Mouse (Mus musculus): ENCODE measurements around the gene Glis1.
A peak's percentile ranks its signal among the peaks of the same experiment; 100 is the strongest.
"Not testable (repeated sequence)": the region's sequence is repeated elsewhere in the genome, so short reads cannot be mapped to it uniquely, and the experiment has no call there.

Gene Glis1

DNA sequence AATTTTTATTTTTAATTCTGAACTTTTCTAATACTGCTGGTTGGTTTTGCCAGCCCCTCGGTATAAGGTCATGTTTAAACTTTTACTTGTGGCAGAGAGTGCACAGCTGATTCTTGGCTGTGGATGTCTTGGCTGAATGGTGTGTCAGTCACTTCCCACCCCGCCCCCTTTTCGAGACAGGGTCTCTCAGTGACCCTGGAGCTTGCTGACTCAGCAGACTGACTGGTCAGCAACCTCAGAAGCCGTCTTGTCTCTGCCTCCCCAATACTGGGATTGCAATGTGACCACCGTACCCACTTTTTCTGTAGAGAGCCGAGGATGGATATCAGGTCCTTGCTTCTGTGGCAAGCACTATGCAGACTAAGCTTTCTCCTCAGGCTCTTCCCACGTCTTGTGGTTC, 154.2 kb downstream of the Glis1 start:
- DNase-seq = no peak

DNA sequence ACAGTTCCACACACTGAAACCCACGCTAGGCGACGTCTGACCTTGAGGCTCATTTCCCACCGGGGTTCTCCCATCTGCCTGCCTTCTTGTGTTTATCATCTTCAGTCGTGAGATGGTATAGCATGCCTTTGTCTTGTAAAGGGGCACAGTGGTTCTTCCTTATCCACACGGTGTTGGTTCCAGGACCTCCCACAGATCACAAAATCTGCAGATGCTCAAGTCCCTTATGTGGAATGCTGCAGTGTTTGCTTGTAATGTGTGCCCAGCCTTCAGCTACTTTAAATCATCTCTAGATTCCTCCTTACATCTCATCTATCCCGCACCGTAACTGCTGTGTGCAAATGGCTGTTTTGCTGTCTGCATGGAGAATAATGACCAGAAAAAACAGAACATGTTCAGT, 154.7 kb downstream of the Glis1 start:
- no peak for DNase-seq

DNA sequence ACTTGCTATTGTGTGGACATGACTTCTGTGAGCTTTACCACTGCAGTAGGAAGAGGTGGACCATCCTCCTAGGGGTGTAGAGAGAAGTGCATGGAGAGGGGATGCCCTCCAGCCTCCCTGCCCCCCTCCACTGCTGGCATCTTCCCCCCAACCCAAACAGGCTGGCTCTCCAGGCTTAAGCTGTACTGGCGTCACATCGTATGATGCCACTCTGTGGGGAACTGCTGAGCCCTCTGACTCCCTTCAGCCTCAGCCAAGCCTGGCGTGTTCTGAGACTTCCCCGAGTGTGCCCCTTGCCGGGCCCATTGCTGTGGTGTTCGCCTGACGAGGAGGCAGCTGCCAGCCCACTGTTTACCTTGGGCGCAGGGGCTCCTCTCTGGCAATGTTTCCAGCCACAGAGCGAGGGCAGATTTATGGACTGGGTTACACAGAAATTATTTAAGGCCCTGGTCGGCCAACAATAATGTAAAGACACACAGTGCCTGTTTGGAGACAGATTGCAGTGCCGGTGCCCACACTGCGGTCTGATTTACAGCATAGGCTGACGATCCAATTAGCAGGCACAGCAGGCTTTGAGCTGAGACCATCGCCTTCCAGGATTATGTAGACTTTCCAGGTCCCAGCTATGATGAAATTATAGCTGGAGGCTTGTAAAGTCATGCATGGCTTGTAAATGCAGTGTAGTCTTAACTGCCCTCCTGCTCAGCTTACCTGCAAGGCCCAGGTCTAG, 156.6 kb downstream of the Glis1 start:
- no peak for DNase-seq

DNA sequence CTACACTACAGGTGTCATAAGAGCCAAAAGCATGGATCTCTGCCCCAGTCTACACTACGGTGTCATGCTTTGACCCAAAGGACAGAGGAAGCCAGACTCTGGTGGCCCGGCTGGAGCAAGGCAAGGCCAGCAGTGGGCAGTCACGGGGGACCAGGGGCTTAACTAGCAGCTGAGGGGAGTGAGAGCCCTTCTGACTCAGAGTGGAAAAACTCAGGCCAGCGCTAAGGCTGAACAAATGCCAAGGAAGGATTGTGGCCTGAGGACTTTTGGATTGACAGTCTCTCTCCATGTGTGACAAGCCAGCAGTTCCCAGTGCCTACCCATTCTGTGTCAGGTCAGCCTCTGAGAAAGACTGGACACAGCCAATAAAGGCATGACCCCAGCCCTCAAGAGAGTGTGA, 159.0 kb downstream of the Glis1 start:
- no peak for DNase-seq

DNA sequence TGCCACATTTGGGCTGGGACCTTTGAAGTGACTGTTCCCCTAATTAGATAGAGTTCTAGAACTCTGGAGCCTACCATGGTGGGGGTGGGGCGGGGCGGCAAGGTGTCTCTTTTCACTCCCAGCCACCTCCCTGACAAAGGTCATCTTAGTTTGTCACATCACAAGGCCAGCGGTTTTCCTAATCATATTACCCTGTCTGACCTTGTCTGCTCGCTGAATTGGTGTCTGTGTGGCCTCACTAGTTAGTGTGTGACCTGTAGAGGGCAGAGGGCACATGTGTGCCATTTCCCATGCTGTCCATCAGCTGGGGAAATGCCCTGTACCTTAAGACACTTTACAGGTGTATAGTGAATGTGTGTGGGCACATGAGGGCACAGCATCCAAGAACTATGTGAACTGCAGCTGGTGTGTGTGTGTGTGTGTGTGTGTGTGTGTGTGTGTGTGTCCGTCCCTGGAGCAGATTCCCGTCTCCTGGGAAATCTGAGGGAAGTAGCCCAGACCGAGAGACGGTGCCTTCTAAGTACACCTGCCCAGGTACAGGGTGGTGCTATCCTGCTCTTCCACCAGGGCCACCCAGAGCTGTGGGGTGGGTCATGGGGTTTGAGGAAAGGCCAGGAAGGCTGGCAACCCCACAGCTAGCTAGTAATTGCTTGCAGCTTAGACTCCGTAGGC, 163.0 kb downstream of the Glis1 start:
- no peak for DNase-seq

DNA sequence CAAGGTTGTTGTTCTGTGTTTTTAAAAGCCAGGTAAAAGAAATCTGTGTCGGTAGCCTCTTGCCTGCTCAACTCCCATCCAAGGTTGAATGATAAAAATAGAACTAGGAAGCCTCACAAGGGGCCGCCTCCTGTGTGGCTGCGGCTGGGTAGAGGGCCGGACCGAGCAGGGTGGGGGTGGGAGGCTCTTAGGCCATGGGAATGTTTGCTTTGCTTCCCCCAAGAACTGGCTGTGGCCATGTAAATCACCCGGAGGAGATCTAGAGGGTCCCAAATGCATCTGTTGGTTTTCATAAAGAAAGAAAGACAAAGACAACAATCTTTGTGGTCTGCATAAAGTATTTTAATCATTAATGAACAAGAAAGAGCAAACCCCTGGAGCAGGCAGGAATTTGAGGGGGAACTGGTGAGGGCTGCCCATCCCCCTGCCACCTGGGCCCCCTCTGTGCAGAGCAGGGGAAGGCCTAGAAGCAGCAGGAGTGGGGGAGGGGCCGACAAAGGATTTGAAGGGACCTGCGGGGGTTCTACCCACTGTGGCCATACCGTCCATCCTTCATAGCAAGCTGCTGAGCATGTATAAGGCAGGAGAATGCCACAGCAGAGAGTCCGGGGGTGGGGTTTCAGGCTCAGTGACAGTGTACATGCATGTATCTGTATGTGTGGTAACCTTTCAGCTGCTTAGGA, 163.6 kb downstream of the Glis1 start:
- no peak for DNase-seq

DNA sequence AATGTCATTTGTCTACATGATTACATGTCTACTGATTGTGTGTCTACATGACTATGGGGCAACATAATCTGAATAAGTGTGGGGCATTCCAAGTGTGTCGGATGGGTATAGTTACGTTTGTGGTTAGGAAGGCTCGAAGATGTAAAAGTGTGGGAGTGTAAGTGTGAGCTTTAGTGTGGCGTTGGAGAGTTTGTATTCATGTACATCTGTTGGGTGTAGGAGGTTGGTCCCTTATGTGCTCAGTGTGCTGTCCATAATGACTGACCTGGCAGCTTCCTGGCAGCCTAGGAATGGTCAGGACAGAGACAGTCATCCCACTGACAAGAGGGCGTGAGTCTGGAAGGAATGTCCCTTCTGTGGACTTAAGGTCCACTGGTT, 164.2 kb downstream of the Glis1 start:
- DNase-seq = not testable (repeated sequence)

DNA sequence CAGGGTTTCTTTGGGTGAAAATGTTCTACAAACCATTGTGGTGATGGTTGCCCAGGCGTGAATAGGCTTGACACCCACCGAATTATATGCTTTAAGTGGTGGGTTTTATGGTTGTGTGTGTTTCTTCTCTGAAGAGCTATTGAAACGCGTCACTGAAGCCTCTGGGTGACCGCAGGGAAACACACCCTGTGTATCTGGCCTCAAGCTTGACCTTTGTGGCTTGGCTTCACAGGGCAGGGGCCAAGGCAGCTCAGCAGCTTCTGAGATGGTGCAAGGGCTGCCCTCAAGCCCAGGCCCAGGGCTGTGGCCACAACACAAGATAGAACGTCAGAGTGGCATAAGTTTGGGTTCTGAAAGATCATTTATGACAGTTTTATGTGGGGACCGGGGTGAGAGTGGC, 167.9 kb downstream of the Glis1 start:
- DNase-seq = no peak

DNA sequence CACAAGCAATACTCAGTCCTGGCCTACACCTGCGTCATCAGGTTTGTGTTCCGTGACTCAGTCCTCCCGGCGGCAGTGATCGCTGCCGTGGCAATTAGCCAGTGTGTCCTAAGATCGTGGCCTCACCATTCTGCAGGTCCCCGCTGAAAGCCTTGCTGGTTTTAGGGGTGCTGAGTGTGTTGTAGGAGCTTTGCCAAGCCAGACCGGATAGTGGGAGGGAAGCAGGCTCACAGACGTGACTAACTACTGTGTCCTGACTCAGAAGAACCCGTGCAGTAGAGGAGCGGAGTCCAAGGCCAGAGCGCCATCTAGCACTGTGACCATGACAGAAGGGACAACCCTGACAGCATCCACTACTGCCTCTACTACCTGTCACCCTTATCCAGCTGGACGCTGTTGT, 168.4 kb downstream of the Glis1 start:
- DNase-seq = no peak

DNA sequence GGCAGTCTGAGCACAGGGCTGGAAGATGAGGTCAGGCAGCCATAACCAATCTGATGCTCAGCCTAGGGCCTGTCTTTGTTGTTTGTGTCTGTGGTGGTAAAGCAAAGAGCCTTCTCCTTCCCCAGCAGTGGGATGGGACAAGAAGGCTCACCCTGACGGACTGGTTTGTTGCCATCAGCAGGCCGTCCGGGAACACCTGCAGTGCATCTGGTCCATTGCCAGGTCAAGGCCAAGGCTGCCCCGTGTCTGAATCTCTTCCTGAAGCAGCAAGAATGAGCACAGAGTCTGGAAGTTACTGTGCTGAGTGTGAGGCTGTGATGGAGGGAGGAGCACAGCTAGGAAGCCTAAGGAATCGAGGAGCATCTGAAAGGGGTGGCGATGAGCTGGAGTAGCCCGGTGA, 168.8 kb downstream of the Glis1 start:
- DNase-seq = no peak

DNA sequence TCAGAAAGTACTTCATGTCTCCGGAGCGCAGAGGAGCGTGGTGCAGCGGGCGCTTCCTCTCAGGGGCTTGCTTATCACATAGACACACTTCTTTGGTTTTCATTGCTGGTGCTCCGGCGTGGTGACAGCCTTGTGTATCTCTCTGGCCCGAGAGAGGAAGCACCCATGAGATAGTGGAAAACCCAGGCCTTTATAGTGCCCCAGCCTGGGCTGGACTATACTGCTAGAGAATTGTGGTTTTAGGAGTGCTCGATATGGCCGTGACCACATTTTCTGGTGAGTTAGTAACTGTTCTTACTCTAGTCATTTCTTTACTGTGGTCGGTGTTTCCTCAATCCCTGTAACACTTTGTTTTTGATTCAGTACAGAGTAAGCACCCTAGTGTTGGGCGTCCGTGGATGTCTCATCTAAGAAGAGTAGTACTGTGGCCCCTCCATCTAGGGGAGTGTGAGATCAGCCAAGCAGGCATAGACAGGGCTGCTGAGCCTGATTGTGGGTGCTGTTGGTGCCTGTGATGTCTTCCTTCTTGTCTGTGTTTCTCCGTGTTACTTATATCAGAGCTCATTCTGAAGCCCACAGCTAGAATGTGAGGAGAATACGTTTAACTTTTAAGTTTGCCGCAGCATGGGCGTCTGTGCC, 171.7 kb downstream of the Glis1 start:
- DNase-seq = no peak

DNA sequence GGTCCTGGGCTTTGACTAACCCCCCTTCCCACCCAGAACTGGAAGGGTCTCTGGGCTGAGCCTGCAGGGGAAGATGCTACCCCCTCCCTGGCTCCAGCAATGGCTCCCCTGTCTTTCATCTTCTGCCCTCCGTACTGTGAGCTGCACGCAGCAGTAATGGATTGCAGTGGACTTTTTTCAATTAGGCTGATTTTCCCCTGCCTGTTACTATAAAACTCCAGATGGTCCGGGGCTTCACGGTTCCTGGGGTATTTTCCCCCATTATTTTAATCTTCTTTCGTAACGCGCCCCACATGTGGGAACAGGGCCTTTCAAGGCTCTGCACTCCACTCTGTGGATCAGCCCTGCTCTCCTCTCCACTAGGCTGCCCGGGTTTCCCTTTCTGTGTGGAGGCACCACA, 175.4 kb downstream of the Glis1 start:
- no peak for DNase-seq

DNA sequence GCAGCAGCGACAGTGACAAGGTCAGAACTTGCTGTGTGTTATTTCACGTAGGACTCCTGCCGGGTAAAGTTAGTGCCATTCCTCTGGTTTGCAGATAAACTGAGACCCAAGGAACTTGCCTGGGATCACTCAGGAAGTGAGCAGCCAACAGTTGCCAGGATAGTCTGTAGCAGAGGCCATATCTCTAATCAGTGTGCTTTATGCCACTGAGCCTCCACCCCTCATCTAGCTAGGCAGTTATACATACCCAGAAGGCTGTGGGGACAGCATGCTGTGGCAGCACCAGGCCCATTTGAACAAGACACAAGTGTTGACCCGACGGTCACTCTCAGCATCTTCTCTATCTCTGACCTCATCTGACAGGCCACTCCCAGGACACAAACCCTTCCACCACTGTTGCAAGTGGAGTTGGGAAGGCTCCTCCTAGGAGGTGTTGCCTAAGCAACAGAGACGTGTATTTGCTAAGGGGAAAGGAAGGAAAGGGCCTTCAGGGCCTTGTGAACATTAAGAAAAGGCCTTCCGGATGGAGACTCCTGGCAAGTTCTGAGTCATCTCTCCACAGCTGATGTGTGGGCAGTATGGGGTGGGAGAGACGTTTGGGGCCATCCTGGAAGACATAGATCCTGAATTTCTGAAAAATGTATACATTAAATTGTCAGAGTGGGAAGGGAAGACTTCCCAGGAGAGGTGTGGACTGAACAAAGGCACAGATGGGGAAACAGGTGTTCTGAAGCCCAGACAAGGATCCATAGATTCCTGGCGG, 177.7 kb downstream of the Glis1 start:
- DNase-seq = no peak

DNA sequence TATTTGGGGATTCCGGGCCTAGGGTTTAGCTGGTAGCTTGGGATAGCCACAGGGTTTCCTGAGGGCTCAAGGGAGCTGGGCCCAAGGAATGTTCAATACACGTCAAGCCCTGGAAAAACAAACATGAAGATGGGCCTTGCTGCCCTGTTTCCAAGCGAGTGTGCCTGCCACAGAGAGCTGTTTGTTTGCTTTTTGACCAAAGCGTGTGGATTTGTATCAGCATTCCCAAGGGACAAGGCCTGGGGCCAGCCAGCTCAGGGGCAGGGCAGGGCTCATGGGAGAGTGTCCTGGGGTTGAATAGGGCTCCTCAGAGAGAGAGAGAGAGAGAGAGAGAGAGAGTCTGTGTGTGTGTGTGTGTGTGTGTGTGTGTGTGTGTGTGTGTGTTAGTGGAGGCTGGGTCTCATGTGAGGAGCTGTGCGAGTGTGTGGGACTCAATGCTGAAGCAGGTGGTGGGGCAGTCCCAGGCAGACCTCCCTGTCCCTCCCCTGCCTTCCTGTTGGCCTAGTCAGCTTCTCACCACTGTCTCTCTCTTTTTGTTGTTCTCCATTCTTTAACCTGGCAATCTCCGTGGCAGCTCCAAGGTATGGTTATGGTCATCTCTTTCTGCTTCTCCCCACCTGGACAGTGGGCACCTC, 183.3 kb downstream of the Glis1 start:
- DNase-seq = no peak

DNA sequence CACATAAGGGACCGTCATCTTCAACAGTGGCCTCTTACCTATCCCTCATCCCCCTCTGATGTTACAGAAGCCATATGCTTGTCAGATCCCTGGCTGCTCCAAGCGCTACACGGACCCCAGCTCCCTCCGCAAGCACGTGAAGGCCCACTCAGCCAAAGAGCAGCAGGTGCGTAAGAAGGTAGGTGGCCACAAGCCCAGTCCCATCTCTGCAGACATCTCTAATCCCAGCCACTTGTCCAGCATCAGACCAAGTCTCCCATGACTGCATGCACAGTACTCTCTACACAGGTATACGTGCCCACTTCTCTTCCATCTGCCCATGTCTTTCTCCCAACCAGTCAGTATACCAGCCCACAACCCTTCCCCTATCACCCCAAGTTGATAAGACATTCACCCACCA, 185.1 kb downstream of the Glis1 start:
- DNase-seq = no peak

DNA sequence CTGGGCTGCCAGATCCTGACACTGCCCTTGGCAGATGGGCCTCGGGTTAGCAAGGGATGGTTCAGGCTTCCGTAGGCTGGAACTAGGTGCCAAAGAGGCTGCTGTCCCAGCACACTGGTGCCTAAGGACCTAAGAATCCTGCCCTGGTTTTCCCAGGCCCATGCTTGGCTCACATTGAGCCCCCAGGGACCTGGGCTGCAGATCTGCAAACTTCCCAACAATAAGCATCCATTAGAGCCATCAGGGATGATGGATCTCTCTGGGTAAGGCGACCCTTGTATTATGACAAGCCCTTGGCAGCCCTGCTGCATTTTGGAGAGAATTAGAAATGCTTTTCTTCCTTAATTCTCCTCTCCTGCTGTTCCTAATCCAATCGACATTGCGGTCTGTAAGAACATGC, 187.0 kb downstream of the Glis1 start:
- DNase-seq = no peak

DNA sequence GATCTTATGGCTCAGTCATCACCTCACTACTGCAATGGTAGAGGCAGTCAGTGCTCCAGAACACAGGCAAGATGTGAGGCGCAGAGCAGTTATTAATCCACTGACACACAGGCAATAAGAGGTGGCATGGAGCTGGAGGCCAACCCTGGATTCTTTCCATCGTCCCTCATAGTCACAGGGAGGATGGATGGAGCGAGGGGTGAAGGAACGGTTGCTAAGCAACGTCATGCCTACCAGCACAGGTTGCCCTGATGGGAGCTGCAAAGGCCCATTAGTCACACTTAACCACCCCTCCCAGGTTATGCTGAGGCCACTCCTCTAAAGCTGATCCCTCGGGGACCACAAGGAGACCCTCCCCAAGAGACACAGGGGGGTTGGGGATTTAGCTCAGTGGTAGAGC, 187.9 kb downstream of the Glis1 start:
- no peak for DNase-seq

DNA sequence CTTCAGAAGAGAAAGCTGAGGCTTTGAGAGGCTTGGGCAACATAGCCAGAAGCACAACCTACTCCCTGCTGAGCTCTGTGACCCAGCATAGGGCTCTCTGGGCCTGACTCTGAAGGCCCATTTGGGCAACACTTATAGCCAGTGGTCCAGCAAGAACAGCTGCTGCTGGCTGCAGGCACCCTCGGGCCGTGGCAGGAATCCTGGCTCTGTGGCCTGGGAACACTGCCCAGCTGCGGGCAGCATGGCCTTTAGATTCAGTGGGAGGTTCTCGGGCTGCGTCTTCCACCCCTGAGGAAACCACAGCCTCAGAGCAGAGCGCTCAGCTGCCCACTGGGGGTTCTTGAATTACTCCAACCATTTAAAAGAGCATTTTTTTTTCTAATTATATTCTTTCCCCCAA, 189.5 kb downstream of the Glis1 start:
- no peak for DNase-seq

DNA sequence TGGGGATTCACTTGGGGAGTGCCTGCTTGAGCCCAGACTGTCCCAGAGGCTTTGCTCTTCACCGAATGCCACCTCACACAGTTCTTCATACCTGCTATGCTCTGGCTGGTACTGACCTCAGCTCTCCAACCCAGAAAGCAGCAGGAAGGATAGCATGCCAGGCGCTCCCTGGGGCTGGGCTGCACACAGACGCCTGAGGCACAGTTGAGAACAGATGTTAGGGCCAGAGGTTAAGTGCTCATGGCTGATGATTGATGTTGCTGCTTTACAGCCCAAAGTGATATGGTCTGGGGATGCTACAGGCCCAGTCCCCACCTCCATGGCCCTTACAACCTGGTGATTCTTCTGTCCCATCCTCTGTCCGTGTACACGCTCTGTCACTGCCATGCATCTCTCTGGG, 190.6 kb downstream of the Glis1 start:
- DNase-seq = no peak

DNA sequence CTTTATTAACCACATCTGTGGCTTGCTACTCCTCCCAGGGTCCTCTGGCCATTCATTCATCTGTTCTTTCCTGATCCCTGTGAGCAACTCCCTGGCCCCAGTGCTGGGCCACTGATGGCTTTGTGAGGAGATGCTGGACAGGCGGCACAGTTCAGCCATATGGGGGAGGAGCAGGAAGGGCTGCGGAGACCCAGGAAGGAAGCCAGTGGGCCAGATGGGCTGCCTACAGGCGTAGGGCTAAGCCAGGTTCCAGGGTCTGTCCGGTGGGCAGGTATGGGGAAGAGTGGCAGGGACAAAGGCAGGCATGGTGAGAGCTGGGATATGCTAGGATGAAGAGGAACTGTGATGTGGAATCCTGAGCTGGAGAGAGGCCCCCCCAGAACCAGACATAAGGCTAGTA, 193.8 kb downstream of the Glis1 start:
- peak; percentile 51 for DNase-seq

DNA sequence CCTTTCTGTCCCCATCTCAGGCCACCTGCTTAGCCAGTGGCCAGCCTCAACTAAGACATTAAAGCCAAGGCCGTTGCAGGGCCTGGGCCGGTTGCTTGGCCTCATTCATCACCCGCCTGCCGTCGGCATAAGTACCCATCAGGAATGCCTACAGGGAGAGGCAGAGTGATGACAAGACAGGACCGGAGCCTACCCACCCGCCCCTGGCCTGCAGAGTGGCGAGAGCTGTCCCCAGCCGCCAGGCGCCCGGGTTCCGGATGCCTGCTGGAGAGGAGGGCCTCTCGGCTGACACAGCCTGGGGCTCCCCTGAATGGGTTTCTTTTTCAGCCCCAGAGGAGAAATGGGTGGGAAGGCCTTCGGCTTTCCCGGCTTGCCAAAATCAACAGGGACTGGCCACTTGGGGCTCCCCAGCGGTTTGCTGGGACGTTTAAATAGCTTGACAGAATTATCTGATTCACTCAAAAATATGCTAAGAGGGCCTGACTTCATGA, 194.6 kb downstream of the Glis1 start:
- peak; percentile 5 for DNase-seq

DNA sequence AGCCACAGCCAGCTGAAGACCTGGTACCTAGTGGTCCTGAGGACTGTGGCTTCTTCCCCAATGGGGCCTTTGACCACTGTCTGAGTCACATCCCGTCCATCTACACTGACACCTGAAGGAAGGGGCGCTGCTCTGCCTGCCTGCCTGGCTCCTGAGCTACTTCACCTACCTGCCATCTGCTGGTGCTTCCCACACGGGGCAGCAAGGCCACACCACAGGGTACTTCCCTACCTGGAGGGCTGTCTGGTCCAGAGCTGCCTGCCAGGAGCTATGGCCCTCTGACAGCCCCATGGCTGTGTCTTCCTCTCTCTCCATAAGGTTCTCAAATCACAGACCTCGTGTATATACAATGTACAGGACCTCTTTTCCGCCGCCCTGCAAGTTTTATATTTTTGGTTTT, 200.2 kb downstream of the Glis1 start:
- DNase-seq = peak; percentile 17

All from cerebellum, adult 8-10 months (tissue).